Mouse (Mus musculus) ES-Bruce4 (cell line): ENCODE measurements at regions not wholly inside any gene's neighbourhood (a gene's known extent, or its start where the extent isn't known, plus 50 kb on each side); places are given as distances from the start of the nearest gene placed in this dataset.

ENCODE experiments used
- H3K27ac ChIP-seq: 2 replicates; pipeline ENCODE4 v1.5.1; 2012; ENCODE audit warnings: low read length, inconsistent platforms; ENCODE audit not compliant: insufficient read depth
- H3K27me3 ChIP-seq: 2 replicates; pipeline ENCODE4 v1.6.1; 2012; ENCODE audit warnings: mild to moderate bottlenecking, low read length, inconsistent platforms; ENCODE audit not compliant: control insufficient read depth, poor library complexity, insufficient read depth, severe bottlenecking
- H3K36me3 ChIP-seq: 2 replicates; pipeline ENCODE4 v1.6.1; 2012; ENCODE audit warnings: inconsistent platforms, mild to moderate bottlenecking, low read length, moderate library complexity; ENCODE audit not compliant: control insufficient read depth, poor library complexity, insufficient read depth, severe bottlenecking
- H3K4me1 ChIP-seq: one replicate; pipeline ENCODE4 v1.8.1; 2011; ENCODE audit warnings: low read length; ENCODE audit not compliant: control insufficient read depth, insufficient read depth
- H3K4me3 ChIP-seq: 2 replicates; pipeline ENCODE4 v1.5.1; 2011; ENCODE audit warnings: low read depth, mild to moderate bottlenecking, low read length
- H3K9ac ChIP-seq: 2 replicates; pipeline ENCODE4 v1.6.1; 2012; ENCODE audit warnings: low read depth, mild to moderate bottlenecking, inconsistent platforms; ENCODE audit not compliant: poor library complexity, severe bottlenecking
- H3K9me3 ChIP-seq: replicated peaks from 2 replicates; pipeline ENCODE4 v1.6.1; 2012; ENCODE audit warnings: mild to moderate bottlenecking, low read length, inconsistent platforms; ENCODE audit not compliant: control insufficient read depth, poor library complexity, insufficient read depth, severe bottlenecking
- CTCF ChIP-seq: IDR thresholded peaks from one replicate; pipeline ENCODE4 v1.8.1; 2011; ENCODE audit warnings: low read depth, low read length
- EP300 ChIP-seq: IDR thresholded peaks from 2 replicates; pipeline ENCODE4 v1.6.1; 2011; ENCODE audit warnings: low read depth, low read length; ENCODE audit not compliant: insufficient read depth
- POLR2A ChIP-seq: IDR thresholded peaks from one replicate; pipeline ENCODE4 v1.8.1; 2011; ENCODE audit warnings: low read length; ENCODE audit not compliant: insufficient read depth

DNA sequence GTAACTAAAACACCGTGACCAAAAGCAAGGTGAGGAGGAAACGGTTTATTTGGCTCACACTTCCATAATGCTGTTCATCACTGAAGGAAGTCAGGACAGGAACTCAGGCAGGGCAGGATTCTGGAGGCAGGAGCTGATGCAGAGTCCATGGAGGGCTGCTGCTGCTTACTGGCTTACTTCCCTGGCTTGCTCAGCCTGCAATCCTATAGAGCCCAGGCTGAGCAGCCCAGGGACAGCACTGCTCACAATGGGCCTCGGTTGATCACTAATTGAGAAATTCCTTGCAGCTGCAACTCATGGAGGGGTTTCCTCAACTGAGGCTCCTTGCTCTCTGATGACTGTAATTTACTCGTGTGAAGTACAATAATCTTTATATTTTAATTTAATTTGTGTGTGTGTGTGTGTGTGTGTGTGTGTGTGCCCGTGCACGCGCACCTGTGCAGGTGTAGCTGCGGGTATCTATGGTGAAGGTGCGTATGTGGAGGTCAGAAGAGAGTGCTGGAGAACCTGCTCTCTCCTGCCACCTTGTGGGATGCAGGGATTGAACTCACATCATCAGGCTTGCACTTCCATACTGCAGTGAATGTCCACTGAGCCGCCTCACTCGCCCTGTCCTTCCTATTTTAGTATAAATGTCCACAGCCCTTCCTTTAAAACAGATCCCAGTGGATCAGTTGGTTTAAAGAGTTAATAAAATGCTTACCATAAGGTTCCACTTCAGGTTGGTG, 886.6 kb upstream of the Car8 start:
- no peaks in the 10 kb centered on the region for H3K9me3 ChIP-seq
- H3K27ac ChIP-seq, result no peak overlapping the region
- H3K4me1 ChIP-seq, result no peaks in the 10 kb centered on the region
- TF ChIP-seq POLR2A, result no peak
- TF ChIP-seq EP300, result no peak
- peak; percentile 76 for TF ChIP-seq CTCF
- no peaks in the 10 kb centered on the region for H3K36me3 ChIP-seq
- H3K9ac ChIP-seq, result no peak overlapping the region
- no peaks in the 10 kb centered on the region for H3K27me3 ChIP-seq
- no peak overlapping the region for H3K4me3 ChIP-seq

DNA sequence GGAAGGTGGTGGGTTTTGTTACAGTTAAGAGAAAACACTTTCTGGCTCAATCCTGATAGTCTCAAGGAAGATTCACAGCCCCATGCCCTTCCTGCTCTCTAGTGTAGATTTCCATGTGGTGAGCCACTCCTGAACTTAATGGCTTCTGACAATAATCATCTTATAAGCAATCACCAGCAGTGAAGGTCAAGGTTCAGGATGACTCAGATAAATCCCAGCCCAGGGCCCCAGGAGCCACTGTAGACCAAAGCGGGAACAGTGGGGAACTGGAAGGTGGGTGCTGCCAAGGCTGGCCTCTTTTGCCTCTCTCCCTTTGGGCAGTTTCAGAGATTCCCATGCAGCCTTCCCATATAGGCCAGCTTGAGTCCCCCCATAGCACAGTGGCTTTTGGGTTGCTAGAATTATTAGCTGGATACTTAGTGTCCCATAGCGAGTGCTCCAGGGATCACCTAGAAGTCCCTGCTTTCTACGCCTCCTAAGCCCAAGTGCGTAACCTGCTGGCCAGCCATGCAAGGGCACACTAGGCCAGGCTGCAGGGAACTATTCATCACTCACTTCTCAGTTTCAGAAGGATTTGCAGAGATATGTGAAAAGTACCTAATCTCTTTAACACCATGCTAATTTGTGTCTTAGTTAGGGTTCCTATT, 885.9 kb upstream of the Car8 start:
- Histone ChIP-seq H3K9me3 (no peaks in the 10 kb centered on the region), H3K4me1 (no peaks in the 10 kb centered on the region), H3K4me3 (no peak overlapping the region), H3K27me3 (no peaks in the 10 kb centered on the region), H3K27ac (no peak overlapping the region), H3K9ac (no peak overlapping the region), H3K36me3 (no peaks in the 10 kb centered on the region)
- TF ChIP-seq EP300, result no peak
- no peak for TF ChIP-seq POLR2A
- TF ChIP-seq CTCF, result no peak

DNA sequence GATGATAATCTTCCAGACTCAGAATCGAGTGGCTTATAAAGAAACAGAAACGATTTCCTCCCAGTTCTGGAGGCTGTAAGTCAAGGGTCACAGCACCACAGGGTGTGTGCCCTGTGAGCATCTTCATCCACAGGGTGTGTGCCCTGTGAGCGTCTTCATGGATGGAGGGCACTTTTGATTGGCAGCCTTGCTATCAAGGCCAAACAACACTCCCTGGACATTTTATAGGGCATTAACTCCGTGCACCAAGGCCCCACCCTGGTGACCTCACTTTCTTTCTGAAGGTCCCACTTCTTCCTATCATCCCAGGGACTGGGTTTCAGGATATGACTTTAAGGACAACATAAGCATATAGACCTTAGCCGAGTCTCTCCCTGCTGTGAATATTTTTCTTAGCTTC, 885.3 kb upstream of the Car8 start:
- TF ChIP-seq EP300 (no peak), POLR2A (no peak), CTCF (no peak)
- no peak overlapping the region for H3K4me3 ChIP-seq
- H3K9me3 ChIP-seq, result no peaks in the 10 kb centered on the region
- H3K36me3 ChIP-seq, result no peaks in the 10 kb centered on the region
- H3K9ac ChIP-seq, result no peak overlapping the region
- H3K4me1 ChIP-seq, result no peaks in the 10 kb centered on the region
- H3K27me3 ChIP-seq, result no peaks in the 10 kb centered on the region
- no peak overlapping the region for H3K27ac ChIP-seq

DNA sequence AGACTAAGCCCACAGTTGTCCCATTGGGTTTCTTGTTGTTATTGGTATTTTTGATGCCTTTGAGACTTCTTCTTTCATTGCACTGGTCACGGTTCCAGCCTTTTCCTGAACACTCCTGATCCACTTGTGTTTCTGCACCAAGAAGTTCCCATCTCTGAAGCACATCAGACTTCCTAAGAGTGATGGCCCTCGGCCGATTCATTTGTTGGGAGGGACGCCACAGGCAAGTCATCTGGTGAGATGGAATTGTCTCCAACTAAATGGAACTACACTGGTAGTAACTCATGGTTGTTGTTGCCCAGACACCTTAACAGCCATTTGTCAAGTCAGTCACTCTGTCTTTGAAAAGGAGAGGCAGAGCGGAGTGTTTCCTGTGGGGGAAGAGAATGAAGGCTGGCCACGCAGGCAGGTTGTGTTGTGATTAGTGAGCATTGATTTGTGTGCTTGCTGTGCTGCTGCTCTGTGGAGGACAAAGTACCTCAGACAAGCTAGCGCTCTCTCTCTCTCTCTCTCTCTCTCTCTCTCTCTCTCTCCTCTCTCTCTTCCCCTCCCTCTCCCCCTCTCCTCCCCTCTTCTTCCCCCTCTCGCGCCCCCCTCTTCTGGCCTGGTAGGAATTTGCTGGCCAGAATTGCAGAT, 884.7 kb upstream of the Car8 start:
- Histone ChIP-seq H3K36me3 (no peaks in the 10 kb centered on the region), H3K4me3 (no peak overlapping the region), H3K4me1 (no peaks in the 10 kb centered on the region), H3K27me3 (no peaks in the 10 kb centered on the region), H3K9ac (no peak overlapping the region), H3K9me3 (no peaks in the 10 kb centered on the region), H3K27ac (no peak overlapping the region)
- no peak for TF ChIP-seq POLR2A
- no peak for TF ChIP-seq EP300
- no peak for TF ChIP-seq CTCF

DNA sequence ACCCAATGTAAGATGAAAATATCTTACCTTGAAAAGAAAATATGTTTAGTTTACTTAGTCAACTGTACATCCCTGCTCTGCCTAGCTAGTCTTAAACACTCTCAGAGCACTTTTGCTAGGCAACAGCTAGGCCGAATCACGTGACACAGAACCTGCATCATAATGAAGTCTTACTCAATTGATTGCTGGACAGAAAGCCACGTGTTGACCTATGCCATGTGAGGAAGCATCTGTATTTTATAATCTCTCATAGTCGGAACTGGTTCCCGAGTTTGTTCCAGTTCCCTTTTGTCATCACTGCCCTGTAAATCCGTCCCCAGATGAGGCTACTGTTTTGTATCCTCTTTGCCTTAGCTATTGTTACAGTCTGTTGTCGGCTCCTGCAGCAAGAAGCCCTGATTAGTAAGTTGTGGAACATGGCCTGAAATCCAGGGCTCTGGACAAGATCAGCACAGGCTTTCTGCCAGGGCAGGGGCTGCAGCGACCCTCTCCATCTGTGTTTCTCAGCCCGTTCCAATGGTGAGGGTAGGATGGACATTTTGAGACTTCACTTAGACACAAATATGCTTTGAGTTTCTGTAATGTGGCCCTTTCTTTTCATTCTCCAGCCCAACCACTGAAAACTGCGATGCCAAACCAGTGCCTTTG, 883.9 kb upstream of the Car8 start:
- no peaks in the 10 kb centered on the region for H3K27me3 ChIP-seq
- TF ChIP-seq EP300 (no peak), POLR2A (no peak), CTCF (no peak)
- H3K9me3 ChIP-seq, result no peaks in the 10 kb centered on the region
- H3K4me3 ChIP-seq, result no peak overlapping the region
- H3K4me1 ChIP-seq, result no peaks in the 10 kb centered on the region
- no peak overlapping the region for H3K27ac ChIP-seq
- H3K9ac ChIP-seq, result no peak overlapping the region
- no peaks in the 10 kb centered on the region for H3K36me3 ChIP-seq

DNA sequence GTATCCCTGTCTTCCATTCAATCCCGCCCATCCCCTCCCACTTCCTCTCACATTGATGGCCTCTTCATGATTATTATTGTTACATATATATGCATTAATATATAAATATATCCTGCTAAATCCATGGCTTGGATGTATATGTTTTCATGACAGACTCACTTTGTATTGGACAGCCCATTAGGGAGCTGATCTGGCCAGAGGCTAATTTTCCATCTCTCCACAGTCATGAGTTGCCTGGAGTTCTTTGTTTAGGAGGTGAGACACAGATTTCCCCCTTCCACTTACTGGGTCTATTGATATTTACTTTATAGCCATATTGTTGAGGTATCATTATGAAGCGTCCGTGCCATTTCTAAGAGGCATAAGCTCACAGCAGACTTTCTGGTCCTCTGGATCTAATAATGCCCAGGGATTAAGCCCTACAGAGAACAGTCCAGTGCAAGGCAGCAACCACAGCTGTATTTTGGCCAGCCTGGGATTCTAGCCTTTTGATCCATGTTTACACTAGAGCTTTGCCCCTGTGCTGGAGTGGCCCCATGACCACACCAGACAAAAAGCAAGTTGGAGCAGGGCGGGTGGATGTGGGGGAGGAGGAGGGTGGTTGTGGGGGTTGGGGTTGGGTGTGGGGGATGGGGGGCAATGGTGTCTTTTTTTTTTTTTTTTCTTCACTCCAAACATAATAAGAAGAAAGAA, 878.3 kb upstream of the Car8 start:
- H3K27me3 ChIP-seq, result no peaks in the 10 kb centered on the region
- no peak overlapping the region for H3K4me3 ChIP-seq
- no peaks in the 10 kb centered on the region for H3K4me1 ChIP-seq
- H3K9me3 ChIP-seq, result no peaks in the 10 kb centered on the region
- TF ChIP-seq EP300 (no peak), POLR2A (no peak), CTCF (no peak)
- H3K27ac ChIP-seq, result no peak overlapping the region
- H3K36me3 ChIP-seq, result no peaks in the 10 kb centered on the region
- no peak overlapping the region for H3K9ac ChIP-seq
